Mouse (Mus musculus): Measurements from ENCODE around the gene Wnk2. TPM values are rescaled to one million over a fixed set of nuclear protein-coding genes. Genes with fewer than 3 reads are reported as not detected.

Wnk2 gene
- polyA plus RNA-seq, 1 experiment from 2014 or later: 10.3 TPM

DNA sequence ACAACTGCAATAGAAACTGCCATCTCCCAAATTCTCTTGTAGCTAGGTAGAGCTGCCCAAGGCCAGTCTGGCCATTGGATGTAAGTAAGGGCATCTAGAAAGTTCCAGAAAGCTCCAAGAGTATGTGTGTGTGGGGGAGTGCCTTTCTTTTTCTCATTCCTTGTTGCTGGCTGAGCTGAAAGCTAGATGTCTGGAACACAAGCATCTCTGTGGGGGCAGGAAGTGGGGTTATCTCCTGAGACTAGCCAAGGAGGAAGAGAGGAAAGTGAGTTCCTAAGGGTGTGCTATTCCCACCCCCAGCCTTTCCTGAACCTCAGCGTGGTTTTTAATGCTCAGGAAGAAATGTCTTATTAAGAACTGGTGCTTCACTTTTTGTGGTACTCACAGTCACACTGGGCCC is 23.9 kb upstream of the Wnk2 start:
- Histone ChIP-seq H3K27ac (ENCODE audit: low read depth, low read length) (no peak overlapping the region), H3K4me2 (ENCODE audit: low read depth, low read length, severe bottlenecking) (no peak overlapping the region), H3K9ac (ENCODE audit: low read length) (no peak overlapping the region), H3K9me3 (ENCODE audit: control insufficient read depth, low read length) (no peaks in the 10 kb centered on the region), H3K4me3 (ENCODE audit: low read depth, low read length) (no peak overlapping the region), H3K36me3 (ENCODE audit: control insufficient read depth, insufficient read depth, low read length) (no peaks in the 10 kb centered on the region), H3K4me1 (replicated peaks; ENCODE audit: control insufficient read depth, insufficient read depth, low read length) (no peaks in the 10 kb centered on the region), H3K27me3 (ENCODE audit: control insufficient read depth, insufficient read depth, low read length) (no peaks in the 10 kb centered on the region)
- WGBS: 67% methylated on average over 1 of the region's 1 CpGs
- ATAC-seq (replicated peaks; ENCODE audit: low FRiP score) (no peak), DNase-seq (ENCODE audit: low spot score) (no peak)

DNA sequence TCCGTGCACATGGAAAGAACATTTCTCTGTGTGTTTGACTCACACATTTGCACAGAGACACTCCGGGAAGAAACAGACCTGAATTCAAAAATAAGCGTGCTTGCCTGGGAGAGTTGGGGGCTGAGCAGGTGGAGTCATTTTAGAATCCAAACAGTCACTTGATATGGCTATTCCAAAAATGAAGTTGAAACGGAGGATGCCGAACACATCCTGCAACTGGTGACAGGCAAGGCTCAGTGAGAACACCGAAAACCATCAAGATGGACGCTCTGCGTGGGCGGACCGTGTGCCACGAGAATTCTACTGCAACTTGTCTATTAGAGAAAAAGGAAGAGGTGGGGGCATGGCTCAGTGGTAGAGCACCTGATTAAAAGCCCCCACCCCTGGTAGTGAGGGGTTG is 22.8 kb upstream of the Wnk2 start:
- no peaks in the 10 kb centered on the region for H3K36me3 ChIP-seq (ENCODE audit: control insufficient read depth, insufficient read depth, low read length)
- no peak overlapping the region for H3K27ac ChIP-seq (ENCODE audit: low read depth, low read length)
- ATAC-seq (replicated peaks; ENCODE audit: low FRiP score): no peak
- no peak overlapping the region for H3K4me3 ChIP-seq (ENCODE audit: low read depth, low read length)
- WGBS: 92% methylated on average over 11 of the region's 11 CpGs
- H3K27me3 ChIP-seq (ENCODE audit: control insufficient read depth, insufficient read depth, low read length): no peaks in the 10 kb centered on the region
- H3K9ac ChIP-seq (ENCODE audit: low read length): no peak overlapping the region
- H3K4me2 ChIP-seq (ENCODE audit: low read depth, low read length, severe bottlenecking): no peak overlapping the region
- DNase-seq (ENCODE audit: low spot score): no peak
- H3K9me3 ChIP-seq (ENCODE audit: control insufficient read depth, low read length): no peaks in the 10 kb centered on the region
- H3K4me1 ChIP-seq (replicated peaks; ENCODE audit: control insufficient read depth, insufficient read depth, low read length): no peaks in the 10 kb centered on the region

DNA sequence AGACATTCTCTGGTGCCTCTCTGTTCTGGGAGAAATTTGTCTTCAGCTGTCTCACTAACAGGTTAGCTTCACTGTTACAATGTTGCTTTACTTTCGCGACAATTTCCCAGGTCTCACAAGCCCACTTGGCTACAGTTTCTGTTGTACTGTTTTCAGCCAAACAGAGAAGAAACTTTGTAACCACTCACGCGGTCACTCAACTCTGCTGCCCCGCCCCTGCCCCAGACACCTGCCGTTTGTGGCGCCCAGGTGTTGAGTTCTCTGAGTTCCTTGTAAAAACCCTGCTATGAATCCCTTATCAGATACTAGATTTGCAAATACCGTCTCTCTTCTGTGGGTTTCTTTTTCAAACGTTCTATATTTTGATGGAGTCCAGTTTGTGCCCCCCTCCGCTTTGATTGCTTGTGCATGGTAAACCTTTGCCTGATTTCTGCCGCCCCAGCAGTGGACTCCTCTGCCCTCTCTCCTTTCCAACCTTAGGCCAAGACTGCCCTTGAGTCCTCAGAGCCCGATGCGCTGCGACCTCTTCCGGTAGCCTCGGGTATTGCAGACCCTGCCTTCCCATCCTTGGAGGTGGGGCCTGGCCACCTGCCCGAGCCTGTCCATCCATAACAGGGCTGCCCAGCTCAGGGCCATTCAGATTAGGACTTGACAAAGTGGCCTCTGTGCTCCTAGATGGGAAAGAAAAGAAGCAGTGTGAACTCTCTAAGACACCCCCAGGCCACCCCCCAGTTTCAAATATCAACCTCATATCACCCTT is 21.8 kb upstream of the Wnk2 start:
- ATAC-seq (replicated peaks; ENCODE audit: low FRiP score): peak; percentile 66; the same call in 1 of the 2 replicates
- Histone ChIP-seq H3K4me2 (ENCODE audit: low read depth, low read length, severe bottlenecking) (no peak overlapping the region), H3K27ac (ENCODE audit: low read depth, low read length) (no peak overlapping the region), H3K36me3 (ENCODE audit: control insufficient read depth, insufficient read depth, low read length) (no peaks in the 10 kb centered on the region), H3K27me3 (ENCODE audit: control insufficient read depth, insufficient read depth, low read length) (no peaks in the 10 kb centered on the region), H3K9me3 (ENCODE audit: control insufficient read depth, low read length) (no peaks in the 10 kb centered on the region), H3K4me1 (replicated peaks; ENCODE audit: control insufficient read depth, insufficient read depth, low read length) (no peaks in the 10 kb centered on the region), H3K9ac (ENCODE audit: low read length) (no peak overlapping the region), H3K4me3 (ENCODE audit: low read depth, low read length) (no peak overlapping the region)
- WGBS: 22% methylated on average over 17 of the region's 17 CpGs
- DNase-seq (ENCODE audit: low spot score): peak; percentile 91

DNA sequence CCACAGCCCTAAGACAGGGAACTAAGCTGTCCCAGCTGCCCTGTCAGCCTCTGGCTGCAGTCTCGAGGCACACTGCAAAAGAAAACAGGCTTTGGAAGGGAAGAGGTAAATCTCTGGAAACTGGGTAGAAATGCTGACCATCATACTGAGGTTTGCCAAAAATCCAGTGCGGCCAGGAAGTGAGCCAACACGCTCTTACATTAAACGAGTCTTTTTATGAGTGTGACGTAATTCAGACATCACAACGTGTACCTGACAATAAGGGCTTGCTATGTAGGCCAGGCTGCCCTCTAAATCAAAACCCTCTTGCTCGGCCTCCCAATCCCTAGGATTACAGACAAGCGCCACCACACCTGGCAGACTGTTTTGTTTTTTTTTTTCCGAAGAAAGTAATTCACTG is 19.3 kb upstream of the Wnk2 start:
- H3K4me3 ChIP-seq (ENCODE audit: low read depth, low read length): no peak overlapping the region
- H3K4me1 ChIP-seq (replicated peaks; ENCODE audit: control insufficient read depth, insufficient read depth, low read length): no peaks in the 10 kb centered on the region
- no peaks in the 10 kb centered on the region for H3K9me3 ChIP-seq (ENCODE audit: control insufficient read depth, low read length)
- no peaks in the 10 kb centered on the region for H3K36me3 ChIP-seq (ENCODE audit: control insufficient read depth, insufficient read depth, low read length)
- no peak overlapping the region for H3K9ac ChIP-seq (ENCODE audit: low read length)
- H3K27ac ChIP-seq (ENCODE audit: low read depth, low read length): no peak overlapping the region
- no peak overlapping the region for H3K4me2 ChIP-seq (ENCODE audit: low read depth, low read length, severe bottlenecking)
- ATAC-seq (replicated peaks; ENCODE audit: low FRiP score) (no peak), DNase-seq (ENCODE audit: low spot score) (no peak)
- 83% methylated on average over 9 of the region's 9 CpGs for WGBS
- H3K27me3 ChIP-seq (ENCODE audit: control insufficient read depth, insufficient read depth, low read length): no peaks in the 10 kb centered on the region

DNA sequence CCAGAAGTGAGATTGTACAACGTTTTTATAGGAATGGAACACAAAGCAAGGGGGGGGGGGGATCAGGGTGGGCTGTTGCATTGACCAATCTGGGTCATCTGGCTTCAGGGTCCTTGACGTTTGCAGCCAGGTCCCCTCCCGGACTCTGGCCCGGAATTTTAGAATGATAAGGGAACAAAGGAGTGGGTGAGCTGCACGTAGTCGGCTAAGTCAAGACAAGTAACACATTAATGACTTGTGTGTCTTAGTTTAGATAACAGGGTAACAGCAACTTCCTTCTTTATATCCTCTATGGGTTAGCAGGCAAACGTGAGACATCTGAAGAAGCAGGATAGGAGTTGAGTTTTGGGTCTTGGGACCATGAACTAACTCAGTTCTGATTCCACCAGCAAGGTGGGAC is 15.8 kb upstream of the Wnk2 start:
- H3K4me3 ChIP-seq (ENCODE audit: low read depth, low read length): no peak overlapping the region
- H3K9ac ChIP-seq (ENCODE audit: low read length): no peak overlapping the region
- no peaks in the 10 kb centered on the region for H3K9me3 ChIP-seq (ENCODE audit: control insufficient read depth, low read length)
- 84% methylated on average over 7 of the region's 7 CpGs for WGBS
- ATAC-seq (replicated peaks; ENCODE audit: low FRiP score) (no peak), DNase-seq (ENCODE audit: low spot score) (no peak)
- H3K4me1 ChIP-seq (replicated peaks; ENCODE audit: control insufficient read depth, insufficient read depth, low read length): no peaks in the 10 kb centered on the region
- H3K27ac ChIP-seq (ENCODE audit: low read depth, low read length): no peak overlapping the region
- H3K4me2 ChIP-seq (ENCODE audit: low read depth, low read length, severe bottlenecking): no peak overlapping the region
- no peaks in the 10 kb centered on the region for H3K36me3 ChIP-seq (ENCODE audit: control insufficient read depth, insufficient read depth, low read length)
- H3K27me3 ChIP-seq (ENCODE audit: control insufficient read depth, insufficient read depth, low read length): no peaks in the 10 kb centered on the region

DNA sequence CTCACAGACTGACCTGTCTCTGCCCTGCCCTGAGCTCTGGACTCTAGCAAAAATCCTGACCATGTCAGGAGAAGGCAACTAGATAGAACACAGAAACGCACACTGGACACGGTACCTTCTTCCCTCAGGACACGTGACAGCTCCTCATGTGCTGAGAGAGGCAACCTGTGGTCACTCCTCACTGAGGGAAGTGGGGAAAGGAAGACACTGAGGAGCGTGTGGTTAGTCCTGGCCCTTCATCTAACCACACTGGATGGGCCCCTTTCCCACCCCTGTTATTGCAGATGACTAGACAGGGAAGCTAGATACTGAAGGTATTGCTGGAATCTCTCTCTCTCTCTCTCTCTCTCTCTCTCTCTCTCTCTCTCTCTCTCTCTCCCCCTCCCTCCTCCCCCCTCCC is 14.9 kb upstream of the Wnk2 start:
- H3K27me3 ChIP-seq (ENCODE audit: control insufficient read depth, insufficient read depth, low read length): no peaks in the 10 kb centered on the region
- no peak overlapping the region for H3K4me2 ChIP-seq (ENCODE audit: low read depth, low read length, severe bottlenecking)
- no peaks in the 10 kb centered on the region for H3K4me1 ChIP-seq (replicated peaks; ENCODE audit: control insufficient read depth, insufficient read depth, low read length)
- WGBS: 82% methylated on average over 4 of the region's 4 CpGs
- H3K9me3 ChIP-seq (ENCODE audit: control insufficient read depth, low read length): no peaks in the 10 kb centered on the region
- no peak overlapping the region for H3K27ac ChIP-seq (ENCODE audit: low read depth, low read length)
- no peak overlapping the region for H3K4me3 ChIP-seq (ENCODE audit: low read depth, low read length)
- ATAC-seq (replicated peaks; ENCODE audit: low FRiP score): no peak
- H3K9ac ChIP-seq (ENCODE audit: low read length): no peak overlapping the region
- no peaks in the 10 kb centered on the region for H3K36me3 ChIP-seq (ENCODE audit: control insufficient read depth, insufficient read depth, low read length)
- DNase-seq (ENCODE audit: low spot score): no peak

DNA sequence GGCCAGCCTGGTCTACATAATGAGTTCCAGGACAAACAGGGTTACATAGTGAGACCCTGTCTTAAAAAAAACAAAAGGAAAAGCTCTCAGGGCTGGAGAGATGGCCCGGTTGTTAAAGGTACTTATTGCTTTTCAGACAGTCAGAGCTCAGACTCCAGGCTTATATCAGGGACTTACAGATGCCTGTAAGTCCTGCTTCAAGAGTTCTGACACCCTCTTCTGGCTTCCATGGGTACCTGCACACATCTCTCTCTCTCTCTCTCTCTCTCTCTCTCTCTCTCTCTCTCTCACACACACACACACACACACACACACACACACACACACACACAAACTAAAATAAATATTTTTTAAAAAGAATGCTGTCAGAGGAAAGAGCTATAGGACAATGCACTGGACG is 13.4 kb upstream of the Wnk2 start:
- H3K27ac ChIP-seq (ENCODE audit: low read depth, low read length): no peak overlapping the region
- H3K4me3 ChIP-seq (ENCODE audit: low read depth, low read length): no peak overlapping the region
- no peak overlapping the region for H3K9ac ChIP-seq (ENCODE audit: low read length)
- DNase-seq (ENCODE audit: low spot score) (no peak), ATAC-seq (replicated peaks; ENCODE audit: low FRiP score) (no peak)
- H3K27me3 ChIP-seq (ENCODE audit: control insufficient read depth, insufficient read depth, low read length): no peaks in the 10 kb centered on the region
- 72% methylated on average over 2 of the region's 2 CpGs for WGBS
- no peaks in the 10 kb centered on the region for H3K9me3 ChIP-seq (ENCODE audit: control insufficient read depth, low read length)
- no peaks in the 10 kb centered on the region for H3K36me3 ChIP-seq (ENCODE audit: control insufficient read depth, insufficient read depth, low read length)
- H3K4me2 ChIP-seq (ENCODE audit: low read depth, low read length, severe bottlenecking): no peak overlapping the region
- H3K4me1 ChIP-seq (replicated peaks; ENCODE audit: control insufficient read depth, insufficient read depth, low read length): no peaks in the 10 kb centered on the region

DNA sequence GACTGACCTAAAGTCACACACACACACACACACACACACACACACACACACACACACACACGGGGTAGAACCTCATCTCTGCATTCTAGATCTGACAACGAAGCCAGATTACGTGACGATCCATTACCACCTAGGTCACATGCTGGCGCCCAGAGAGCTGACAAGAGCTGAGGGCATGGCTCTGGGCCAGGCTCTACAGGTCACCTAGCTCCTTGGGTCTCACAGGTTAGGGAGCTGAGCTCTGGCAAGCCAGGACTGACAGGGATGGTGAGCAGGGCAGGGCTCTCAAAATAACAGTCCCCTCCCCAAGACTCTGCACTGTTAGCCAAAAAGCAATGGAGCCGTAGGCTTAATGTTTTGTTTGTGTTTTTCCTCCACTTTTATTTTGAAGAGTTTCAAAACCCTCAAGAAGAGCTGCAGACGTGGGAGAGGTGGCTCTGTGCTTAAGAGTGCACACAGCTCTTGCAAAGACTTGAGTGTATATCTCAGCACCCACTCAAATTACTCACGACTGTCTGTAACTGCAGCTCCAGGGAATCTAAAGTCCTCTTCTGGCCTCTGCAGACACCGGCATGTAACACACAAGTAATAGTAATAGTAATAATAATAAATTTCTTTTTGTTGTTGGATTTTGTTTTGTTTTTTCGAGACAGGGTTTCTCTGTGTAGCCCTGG is 10.4 kb upstream of the Wnk2 start:
- ATAC-seq (replicated peaks; ENCODE audit: low FRiP score): no peak
- 79% methylated on average over 10 of the region's 10 CpGs for WGBS
- H3K27me3 ChIP-seq (ENCODE audit: control insufficient read depth, insufficient read depth, low read length): no peaks in the 10 kb centered on the region

DNA sequence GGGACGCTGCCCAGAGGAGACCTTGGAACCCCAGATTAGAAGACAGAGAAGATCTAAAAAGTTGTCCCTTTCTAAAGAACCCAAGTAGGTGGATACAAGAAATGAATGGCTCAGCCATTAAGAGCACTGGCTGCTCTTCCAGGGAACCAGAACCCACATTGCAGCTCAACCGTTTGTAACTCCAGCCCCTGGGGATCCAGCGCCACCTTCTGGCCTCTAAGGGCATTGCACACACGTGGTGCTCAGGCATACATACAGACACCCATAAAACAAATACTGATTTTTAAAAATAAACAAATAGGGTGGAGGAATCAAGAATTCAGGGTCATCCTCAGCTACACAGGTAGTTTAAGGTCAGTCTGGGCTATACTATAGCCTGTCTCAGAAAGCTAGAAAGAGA is 8.8 kb upstream of the Wnk2 start:
- Histone ChIP-seq H3K4me3 (ENCODE audit: low read depth, low read length) (no peak overlapping the region), H3K4me1 (replicated peaks; ENCODE audit: control insufficient read depth, insufficient read depth, low read length) (no peaks in the 10 kb centered on the region), H3K4me2 (ENCODE audit: low read depth, low read length, severe bottlenecking) (no peak overlapping the region), H3K27ac (ENCODE audit: low read depth, low read length) (no peak overlapping the region), H3K9me3 (ENCODE audit: control insufficient read depth, low read length) (no peaks in the 10 kb centered on the region), H3K9ac (ENCODE audit: low read length) (no peak overlapping the region), H3K36me3 (ENCODE audit: control insufficient read depth, insufficient read depth, low read length) (no peaks in the 10 kb centered on the region), H3K27me3 (ENCODE audit: control insufficient read depth, insufficient read depth, low read length) (no peaks in the 10 kb centered on the region)
- WGBS: 71% methylated on average over 4 of the region's 4 CpGs
- DNase-seq (ENCODE audit: low spot score): no peak
- no peak for ATAC-seq (replicated peaks; ENCODE audit: low FRiP score)

More for the DNA sequence above, 10.4 kb upstream of the Wnk2 start:
- Histone ChIP-seq H3K36me3 (ENCODE audit: control insufficient read depth, insufficient read depth, low read length) (no peaks in the 10 kb centered on the region), H3K9ac (ENCODE audit: low read length) (no peak overlapping the region), H3K4me1 (replicated peaks; ENCODE audit: control insufficient read depth, insufficient read depth, low read length) (no peaks in the 10 kb centered on the region), H3K27ac (ENCODE audit: low read depth, low read length) (no peak overlapping the region), H3K4me3 (ENCODE audit: low read depth, low read length) (no peak overlapping the region), H3K4me2 (ENCODE audit: low read depth, low read length, severe bottlenecking) (no peak overlapping the region), H3K9me3 (ENCODE audit: control insufficient read depth, low read length) (no peaks in the 10 kb centered on the region)
- DNase-seq (ENCODE audit: low spot score): no peak
